Mouse (Mus musculus): ENCODE results near the gene Mpv17l2.

Mpv17l2 gene

GRCm38 (mm10) chr8:70719796-70720270 lies 40.9 kb downstream of the Mpv17l2 start:
- no peak for DNase-seq (ENCODE audit: low read depth)

- no peak for DNase-seq (ENCODE audit: low read depth)
Observed at GRCm38 (mm10) chr8:70718297-70718696, 42.4 kb downstream of the Mpv17l2 start, which contains the start of gene Gm3336. Gm3336 (plus strand) TSS chr8:70718543.

GRCm38 (mm10) chr8:70716521-70717400 lies 44.0 kb downstream of the Mpv17l2 start:
- no peak for DNase-seq (ENCODE audit: low read depth)

DNA sequence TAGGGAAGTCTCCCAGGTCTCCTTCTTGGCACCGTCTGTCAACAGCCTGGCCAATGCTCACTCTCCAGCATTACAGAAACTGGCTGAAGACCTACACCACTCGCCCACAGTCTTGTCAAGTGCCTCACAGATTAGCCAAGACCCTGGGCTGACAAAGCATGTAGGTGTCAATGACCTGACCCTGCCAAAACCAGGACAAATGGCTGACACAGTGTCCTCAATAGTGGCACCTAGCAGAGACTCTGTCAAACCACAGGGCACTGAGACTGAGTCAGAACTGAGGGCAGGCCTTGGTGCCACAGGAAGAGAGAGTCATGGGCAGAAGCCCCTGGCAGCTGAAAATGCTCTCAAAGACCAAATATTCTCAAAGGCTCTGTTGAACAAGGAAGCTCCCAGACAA lies 45.7 kb downstream of the Mpv17l2 start:
- DNase-seq (ENCODE audit: low read depth), result no peak

DNA sequence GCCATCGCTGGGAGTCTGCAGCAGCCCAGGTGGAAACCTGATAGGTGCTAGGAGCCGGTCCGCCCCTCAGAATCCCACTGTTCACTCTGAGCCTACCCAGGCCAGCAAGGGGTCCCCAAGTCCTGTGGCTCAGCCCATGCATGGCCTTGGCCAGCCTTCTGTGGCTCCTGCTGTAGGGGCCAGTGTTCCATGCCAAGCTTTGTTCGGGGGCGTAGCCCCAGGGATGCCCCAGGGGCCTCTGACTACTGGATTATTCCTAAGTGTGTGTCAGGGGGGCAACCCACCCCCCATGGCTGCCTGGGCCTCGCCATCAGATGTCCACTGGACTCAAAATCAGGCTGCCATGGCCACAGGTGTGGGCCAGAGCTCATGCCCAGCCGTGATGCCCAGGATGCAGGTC lies 46.8 kb downstream of the Mpv17l2 start:
- no peak for DNase-seq (ENCODE audit: low read depth)

- DNase-seq (ENCODE audit: low read depth), result no peak
Observed at GRCm38 (mm10) chr8:70711041-70711440, 49.7 kb downstream of the Mpv17l2 start.

- DNase-seq (ENCODE audit: low read depth), result no peak
Observed at GRCm38 (mm10) chr8:70710296-70710695, 50.5 kb downstream of the Mpv17l2 start.

GRCm38 (mm10) chr8:70709794-70710193 lies 51.0 kb downstream of the Mpv17l2 start:
- DNase-seq (ENCODE audit: low read depth), result no peak
